Comparison of ENCODE assay signal across 9 mouse cellular contexts in genomic region chr13:114895896-114896295, GRCm38 (mm10). TPM values are rescaled to one million over a fixed set of nuclear protein-coding genes. Genes with fewer than 3 reads are reported as not detected.
DNase-seq lines count a peak whose midpoint lies in the region; ATAC-seq lines count a peak whose summit lies in the region.
"Had no signal": no experiment of that assay in that cellular context is flagged by ENCODE, and none has a peak within 500 bp of the region (broad histone marks: within the 10 kb centered on the region; RNA-seq: fewer than 3 reads in every experiment).

No protein-coding gene starts in this region.

- H3K27me3 ChIP-seq in embryonic facial prominence, embryonic 14.5 days (replicated peaks; ENCODE audit: control insufficient read depth, insufficient read depth, low read length): no peaks in the 10 kb centered on the region
- no peaks in the 10 kb centered on the region for H3K27me3 ChIP-seq in embryonic facial prominence, embryonic 10.5 days (replicated peaks; ENCODE audit: low read depth, poor library complexity, severe bottlenecking)
- no peaks in the 10 kb centered on the region for H3K27me3 ChIP-seq in kidney, embryonic 16.5 days (ENCODE audit: insufficient read depth, low read length)
- H3K27me3 ChIP-seq in limb, embryonic 10.5 days (ENCODE audit: low read depth, poor library complexity, severe bottlenecking): no peaks in the 10 kb centered on the region
- H3K27me3 ChIP-seq: CH12.LX had no signal

- no peak for ATAC-seq in embryonic facial prominence, embryonic 14.5 days (ENCODE audit: low read depth)
- ATAC-seq in granulocyte monocyte progenitor cell, adult 5-6 weeks (replicated peaks; ENCODE audit: poor library complexity, severe bottlenecking): peak; percentile 90
- peak; percentile 75; the same call in 1 of the 2 replicates for ATAC-seq in kidney, embryonic 16.5 days (ENCODE audit: low FRiP score, low TSS enrichment)

- WGBS in embryonic facial prominence, embryonic 14.5 days: 72% methylated on average over 7 of the region's 7 CpGs
- 86% methylated on average over 7 of the region's 7 CpGs for WGBS in embryonic facial prominence, embryonic 10.5 days
- 39% methylated on average over 7 of the region's 7 CpGs for WGBS in kidney, embryonic 16.5 days
- WGBS in limb, embryonic 10.5 days: 86% methylated on average over 7 of the region's 7 CpGs

- H3K4me1 ChIP-seq in embryonic facial prominence, embryonic 14.5 days (ENCODE audit: control insufficient read depth, insufficient read depth, low read length): no peaks in the 10 kb centered on the region
- H3K4me1 ChIP-seq in embryonic facial prominence, embryonic 10.5 days: no peaks in the 10 kb centered on the region
- peaks cover 13% of the 10 kb centered on the region for H3K4me1 ChIP-seq in kidney, embryonic 16.5 days (ENCODE audit: insufficient read depth, low read length)
- no peaks in the 10 kb centered on the region for H3K4me1 ChIP-seq in limb, embryonic 10.5 days

- no peaks in the 10 kb centered on the region for H3K36me3 ChIP-seq in embryonic facial prominence, embryonic 14.5 days (ENCODE audit: control insufficient read depth, insufficient read depth, low read length)
- no peaks in the 10 kb centered on the region for H3K36me3 ChIP-seq in embryonic facial prominence, embryonic 10.5 days (replicated peaks)
- H3K36me3 ChIP-seq in kidney, embryonic 16.5 days (ENCODE audit: insufficient read depth, low read length): no peaks in the 10 kb centered on the region
- no peaks in the 10 kb centered on the region for H3K36me3 ChIP-seq in limb, embryonic 10.5 days

- DNase-seq in embryonic facial prominence, embryonic 14.5 days (ENCODE audit: low spot score): peak; percentile 14
- no peak for DNase-seq in embryonic facial prominence, embryonic 10.5 days (ENCODE audit: low spot score)
- peak; percentile 51 to 70 for DNase-seq in natural killer cell, adult 2 months (ENCODE audit: low spot score in 2 of 2)
- DNase-seq in limb, embryonic 10.5 days (ENCODE audit: low spot score): no peak
- DNase-seq in cerebellum, adult 18-20 months: no peak
- no peak for DNase-seq in testis, postnatal 14 days (ENCODE audit: low spot score)

- no peak overlapping the region for H3K4me2 ChIP-seq in embryonic facial prominence, embryonic 14.5 days (ENCODE audit: low read depth, low read length)
- no peak overlapping the region for H3K4me2 ChIP-seq in kidney, embryonic 16.5 days (replicated peaks; ENCODE audit: low read depth, low read length)

- H3K9me3 ChIP-seq in embryonic facial prominence, embryonic 14.5 days (ENCODE audit: control insufficient read depth, low read length): no peaks in the 10 kb centered on the region
- H3K9me3 ChIP-seq in embryonic facial prominence, embryonic 10.5 days: no peaks in the 10 kb centered on the region
- H3K9me3 ChIP-seq in kidney, embryonic 16.5 days (ENCODE audit: low read length): no peaks in the 10 kb centered on the region
- no peaks in the 10 kb centered on the region for H3K9me3 ChIP-seq in limb, embryonic 10.5 days (replicated peaks)

- no peak overlapping the region for H3K4me3 ChIP-seq in embryonic facial prominence, embryonic 14.5 days (ENCODE audit: low read depth, low read length)
- H3K4me3 ChIP-seq in embryonic facial prominence, embryonic 10.5 days: no peak overlapping the region
- H3K4me3 ChIP-seq in kidney, embryonic 16.5 days (ENCODE audit: low read length): no peak overlapping the region
- no peak overlapping the region for H3K4me3 ChIP-seq in limb, embryonic 10.5 days

- H3K27ac ChIP-seq in embryonic facial prominence, embryonic 14.5 days (replicated peaks; ENCODE audit: low read depth, low read length): no peak overlapping the region
- no peak overlapping the region for H3K27ac ChIP-seq in embryonic facial prominence, embryonic 10.5 days (replicated peaks)
- H3K27ac ChIP-seq in kidney, embryonic 16.5 days (ENCODE audit: low read length): no peak overlapping the region; the same call in 1 of the 2 replicates
- no peak overlapping the region for H3K27ac ChIP-seq in limb, embryonic 10.5 days

- H3K9ac ChIP-seq in embryonic facial prominence, embryonic 14.5 days (ENCODE audit: low read depth, low read length): no peak overlapping the region
- H3K9ac ChIP-seq in kidney, embryonic 16.5 days (replicated peaks; ENCODE audit: low read length): no peak overlapping the region

RNA-seq across cellular contexts. Expression of gene Itga2, which starts 36.0 kb away (rescaled TPM):
- 3.4 and 5.0 TPM in 2 replicates for polyA plus RNA-seq in embryonic facial prominence, embryonic 14.5 days (2014; fragmentation: Nextera tagmentation; extraction: Ambion mirVana)
- polyA plus RNA-seq in embryonic facial prominence, embryonic 10.5 days (2016; fragmentation: Nextera tagmentation; extraction: Ambion mirVana): 0.88 and 1.2 TPM in 2 replicates
- 0.13 and 0.51 TPM in 2 replicates for total RNA-seq in granulocyte monocyte progenitor cell, adult 5-6 weeks (2014; fragmentation: Nextera tagmentation)
- total RNA-seq in granulocyte monocyte progenitor cell, adult 5-6 weeks (2017): 0.15 and 1.0 TPM in 2 replicates
- polyA plus RNA-seq in kidney, embryonic 16.5 days (2015; fragmentation: Nextera tagmentation; extraction: Ambion mirVana): 2.2 and 2.4 TPM in 2 replicates
- polyA plus RNA-seq in limb, embryonic 10.5 days (2016; fragmentation: Nextera tagmentation; extraction: Ambion mirVana): 0.71 and 1.3 TPM in 2 replicates
- total RNA-seq: CH12.LX had no signal

Comparison
In these comparisons a context has a peak if more than half of its experiments do, and no peak if none do; other contexts are left out.
1. DNase-seq: peak in embryonic facial prominence, embryonic 14.5 days (single experiment) and natural killer cell, adult 2 months (2 of 2); none in embryonic facial prominence, embryonic 10.5 days (single experiment), limb, embryonic 10.5 days (single experiment), cerebellum, adult 18-20 months (0 of 2) and testis, postnatal 14 days (single experiment).